Mouse (Mus musculus) hindbrain, embryonic 16.5 days (tissue): ENCODE measurements around the gene Tubgcp6. TPM values are rescaled to one million over a fixed set of nuclear protein-coding genes. Genes with fewer than 3 reads are reported as not detected.

ENCODE experiments used
- ATAC-seq: fragments of 200-750 bp; cut with Nextera tagmentation; 2 replicates; pipeline ENCODE4 v1.8.0; 2017; ENCODE audit warnings: moderate TSS enrichment, moderate library complexity
- H3K27ac ChIP-seq: fragments of 300-500 bp; sonication (generic); 2 replicates; pipeline ENCODE4 v1.5.1; 2014; ENCODE audit warnings: low read depth, mild to moderate bottlenecking, control low read depth, low read length, moderate library complexity
- H3K27me3 ChIP-seq: fragments of 300-500 bp; sonication (generic); replicated peaks from 2 replicates; pipeline ENCODE4 v1.6.1; 2014; ENCODE audit warnings: low read length; ENCODE audit not compliant: control insufficient read depth, insufficient read depth
- H3K36me3 ChIP-seq: fragments of 300-500 bp; sonication (generic); 2 replicates; pipeline ENCODE4 v1.6.1; 2014; ENCODE audit warnings: mild to moderate bottlenecking, low read length, moderate library complexity, mixed read lengths; ENCODE audit not compliant: control insufficient read depth, insufficient read depth
- H3K4me1 ChIP-seq: fragments of 300-500 bp; sonication (generic); 2 replicates; pipeline ENCODE4 v1.6.1; 2014; ENCODE audit warnings: low read depth, low read length; ENCODE audit not compliant: control insufficient read depth, insufficient read depth
- H3K4me2 ChIP-seq: fragments of 300-500 bp; sonication (generic); 2 replicates; pipeline ENCODE4 v1.6.1; 2014; ENCODE audit warnings: mild to moderate bottlenecking, low read length, control low read depth, moderate library complexity
- H3K4me3 ChIP-seq: fragments of 300-500 bp; sonication (generic); 2 replicates; pipeline ENCODE4 v1.5.1; 2014; ENCODE audit warnings: mild to moderate bottlenecking, low read length, control low read depth, moderate library complexity
- H3K9ac ChIP-seq: fragments of 300-500 bp; sonication (generic); 2 replicates; pipeline ENCODE4 v1.6.1; 2014; ENCODE audit warnings: low read depth, mild to moderate bottlenecking, control low read depth, low read length, moderate library complexity
- H3K9me3 ChIP-seq: fragments of 300-500 bp; sonication (generic); 2 replicates; pipeline ENCODE4 v1.6.1; 2014; ENCODE audit warnings: mild to moderate bottlenecking, low read length, moderate library complexity; ENCODE audit not compliant: control insufficient read depth
- WGBS: fragments of 180-500 bp; shearing (Covaris S2); extraction: QIAGEN DNeasy Blood & Tissue Kit; methylation state at CpG from one replicate; pipeline ENCODE4 v1.1.7; 2014; 5-methylcytosine and 5-hydroxymethylcytosine counted together
- polyA plus RNA-seq: library from polyadenylated mRNA; unstranded; fragments of >200 nt; fragmentation: Nextera tagmentation; extraction: Ambion mirVana; gene quantifications from 2 replicates; pipeline ENCODE4 v1.2.1, GENCODE M21; 2015

Gene Tubgcp6
- polyA plus RNA-seq, 1 experiment from 2014 or later: 15.2 TPM

DNA sequence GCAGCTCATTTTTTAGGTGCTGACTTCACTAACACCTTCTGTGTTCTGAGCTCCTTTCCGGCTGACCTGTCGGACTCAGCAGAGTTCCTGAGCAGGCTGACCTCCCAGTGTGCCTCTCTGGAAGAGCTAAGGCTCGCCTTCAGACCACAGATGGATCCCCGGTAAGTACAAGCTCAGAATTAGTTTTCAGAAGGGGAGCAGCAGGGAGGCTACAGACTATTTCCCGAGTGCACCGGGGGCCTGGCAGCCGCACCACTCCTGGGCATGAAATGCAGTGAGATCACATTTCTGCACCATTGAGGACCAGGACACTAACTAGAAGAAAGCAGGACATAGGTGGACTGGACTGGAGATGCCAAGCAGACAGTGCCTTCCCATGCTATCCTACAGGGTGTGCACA, 24.3 kb downstream of the Tubgcp6 start:
- no peak for ATAC-seq
- H3K9me3 ChIP-seq: no peaks in the 10 kb centered on the region
- H3K27ac ChIP-seq: no peak overlapping the region
- peaks cover 79% of the 10 kb centered on the region for H3K36me3 ChIP-seq
- H3K4me1 ChIP-seq: no peaks in the 10 kb centered on the region
- H3K4me2 ChIP-seq: no peak overlapping the region
- H3K4me3 ChIP-seq: no peak overlapping the region
- WGBS: 89% methylated on average over 7 of the region's 7 CpGs
- no peak overlapping the region for H3K9ac ChIP-seq
- H3K27me3 ChIP-seq: no peaks in the 10 kb centered on the region

DNA sequence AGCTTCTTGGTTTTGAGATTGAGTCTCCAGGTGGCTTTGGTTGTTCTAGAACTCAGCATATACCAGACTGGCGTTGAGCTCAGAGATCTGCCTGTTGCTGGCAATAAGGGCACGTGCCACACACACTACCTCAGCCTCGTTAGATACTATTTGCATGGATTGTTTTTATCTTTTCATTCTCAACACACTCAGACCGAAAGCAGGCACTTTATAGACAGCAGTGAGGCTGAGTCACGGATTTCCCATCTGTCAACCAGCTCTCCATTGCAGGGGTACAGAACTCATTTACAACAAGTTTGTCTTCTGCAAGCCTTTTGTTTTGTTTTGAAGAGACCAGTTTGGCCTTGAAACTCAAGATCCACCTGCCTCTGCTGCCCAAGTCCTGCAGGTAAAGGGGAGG, 25.5 kb downstream of the Tubgcp6 start:
- no peaks in the 10 kb centered on the region for H3K27me3 ChIP-seq
- H3K4me3 ChIP-seq: no peak overlapping the region
- H3K36me3 ChIP-seq: peaks cover 78% of the 10 kb centered on the region
- H3K9ac ChIP-seq: no peak overlapping the region
- no peak for ATAC-seq
- WGBS: 93% methylated on average over 5 of the region's 5 CpGs
- no peaks in the 10 kb centered on the region for H3K4me1 ChIP-seq
- H3K27ac ChIP-seq: no peak overlapping the region
- no peak overlapping the region for H3K4me2 ChIP-seq
- H3K9me3 ChIP-seq: no peaks in the 10 kb centered on the region

DNA sequence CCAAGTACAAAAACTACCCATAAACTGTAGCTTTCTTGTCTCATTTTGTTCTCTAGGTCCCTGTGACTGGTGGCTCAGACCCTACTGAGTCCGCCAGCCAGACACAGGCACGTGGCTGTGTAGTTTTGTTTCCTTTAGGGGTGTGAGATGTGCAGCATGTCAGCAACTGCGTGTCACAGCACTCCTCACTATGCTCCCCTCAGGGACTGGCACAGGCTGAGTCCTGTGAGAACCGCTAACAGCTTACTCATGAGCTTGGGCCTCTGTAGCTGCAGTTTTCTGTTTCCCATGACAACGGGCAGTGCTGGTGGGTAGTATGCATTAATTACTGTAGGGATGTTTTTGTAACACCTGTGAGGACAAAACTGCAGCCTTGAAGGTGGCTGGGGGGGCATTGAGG, 30.7 kb downstream of the Tubgcp6 start:
- 77% methylated on average over 5 of the region's 5 CpGs for WGBS
- Histone ChIP-seq H3K4me3 (no peak overlapping the region), H3K4me1 (peaks cover 15% of the 10 kb centered on the region), H3K27me3 (no peaks in the 10 kb centered on the region), H3K4me2 (no peak overlapping the region), H3K36me3 (peaks cover 36% of the 10 kb centered on the region), H3K27ac (no peak overlapping the region), H3K9me3 (no peaks in the 10 kb centered on the region), H3K9ac (no peak overlapping the region)
- no peak for ATAC-seq

DNA sequence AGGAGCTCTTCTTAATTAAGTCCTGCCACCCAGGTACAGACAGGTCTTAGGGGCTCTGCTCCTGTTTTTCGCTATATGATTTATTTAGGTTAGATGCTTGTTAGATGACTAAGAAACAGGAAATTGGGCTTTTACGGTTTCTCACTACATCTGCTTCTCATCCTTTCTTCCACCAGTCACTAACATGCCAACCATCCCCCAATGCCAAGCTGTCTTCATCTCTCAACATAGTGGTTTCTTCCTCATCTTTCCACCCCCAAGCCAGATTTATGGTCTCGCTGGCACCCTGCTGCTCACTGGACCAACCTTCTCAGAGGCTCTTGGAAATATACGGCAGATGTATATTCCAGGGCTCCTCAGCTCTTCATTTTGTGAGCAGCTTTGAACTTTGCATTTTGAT, 32.2 kb downstream of the Tubgcp6 start:
- Histone ChIP-seq H3K4me3 (no peak overlapping the region), H3K9me3 (no peaks in the 10 kb centered on the region), H3K4me2 (no peak overlapping the region), H3K4me1 (peaks cover 15% of the 10 kb centered on the region), H3K27me3 (no peaks in the 10 kb centered on the region), H3K27ac (no peak overlapping the region), H3K36me3 (peaks cover 36% of the 10 kb centered on the region), H3K9ac (no peak overlapping the region)
- no peak for ATAC-seq
- WGBS: 90% methylated on average over 4 of the region's 4 CpGs

DNA sequence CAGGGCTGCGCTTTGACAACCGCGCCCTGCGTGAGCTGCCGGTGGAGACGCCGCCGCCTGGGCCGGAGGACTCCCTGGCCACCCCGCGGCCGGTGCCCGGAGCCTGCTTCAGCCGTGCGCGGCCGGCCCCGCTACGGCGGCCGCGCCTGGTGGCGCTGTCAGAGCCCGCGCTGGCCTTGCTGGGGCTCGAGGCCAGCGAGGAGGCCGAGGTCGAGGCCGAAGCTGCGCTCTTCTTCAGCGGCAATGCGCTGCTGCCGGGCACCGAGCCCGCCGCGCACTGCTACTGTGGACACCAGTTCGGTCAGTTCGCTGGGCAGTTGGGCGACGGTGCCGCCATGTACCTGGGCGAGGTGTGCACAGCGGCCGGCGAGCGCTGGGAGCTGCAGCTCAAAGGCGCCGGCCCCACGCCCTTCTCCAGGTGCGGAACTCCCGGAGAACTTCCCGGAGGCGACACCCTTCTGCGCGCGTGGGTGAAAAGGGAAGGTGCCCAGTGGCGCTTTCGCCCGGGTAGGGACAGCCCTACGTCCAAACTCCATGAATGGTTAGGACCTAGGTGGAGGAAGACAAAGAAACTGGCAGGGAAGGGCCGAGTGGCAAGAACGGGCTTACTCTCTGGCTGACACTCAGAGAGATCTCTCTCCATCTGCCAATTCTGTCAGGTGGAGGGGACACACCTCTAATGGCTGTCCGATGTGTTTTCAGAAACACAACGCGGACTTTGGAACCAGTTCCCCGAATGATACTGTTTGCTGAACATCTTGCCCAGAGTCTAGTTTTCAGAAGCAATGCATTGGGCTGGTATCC, 33.5 kb downstream of the Tubgcp6 start:
- H3K9me3 ChIP-seq: no peaks in the 10 kb centered on the region
- H3K4me2 ChIP-seq: peak overlapping the region; percentile 96
- peaks cover 15% of the 10 kb centered on the region for H3K4me1 ChIP-seq
- H3K27me3 ChIP-seq: no peaks in the 10 kb centered on the region
- H3K9ac ChIP-seq: peak overlapping the region; percentile 95
- ATAC-seq: peak; percentile 74
- H3K4me3 ChIP-seq: peak overlapping the region; percentile 96
- WGBS: 7% methylated on average over 37 of the region's 68 CpGs
- H3K27ac ChIP-seq: peak overlapping the region; percentile 72
- peaks cover 36% of the 10 kb centered on the region for H3K36me3 ChIP-seq

DNA sequence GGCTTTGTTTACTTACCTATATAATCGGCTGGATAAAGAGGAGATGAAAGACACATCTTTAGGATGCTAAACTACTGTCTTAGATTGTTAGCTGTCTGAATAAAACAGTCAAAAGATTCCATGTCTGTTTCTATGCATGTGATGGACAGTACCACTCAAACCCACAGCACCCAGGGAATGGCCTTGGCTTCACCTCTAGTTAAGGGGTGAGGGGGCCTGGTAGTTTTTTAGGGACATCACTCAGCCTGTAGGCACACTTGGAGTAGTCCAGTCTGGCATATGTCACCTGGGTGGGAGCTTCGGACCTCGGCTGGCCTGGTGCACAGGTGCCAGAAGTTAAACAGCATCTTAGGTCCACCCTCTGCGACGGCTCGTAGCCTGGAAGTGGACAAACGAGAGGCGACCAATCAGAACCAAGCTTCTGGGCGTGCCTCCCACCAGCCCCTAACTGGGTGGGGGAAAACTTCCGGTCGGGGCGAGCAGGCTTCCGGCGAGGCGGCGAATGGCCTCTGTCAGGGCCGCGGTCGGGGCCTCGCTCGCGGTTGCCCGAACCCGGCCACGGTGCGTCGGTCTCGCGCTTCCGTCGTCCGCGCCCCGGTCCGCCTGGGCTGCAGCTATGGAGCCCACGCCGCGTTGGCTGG, 34.2 kb downstream of the Tubgcp6 start, which contains the start of gene Selenoo:
TSS of gene Selenoo (plus strand) at position 478 of the 641 bp plus-strand sequence.
- no peaks in the 10 kb centered on the region for H3K27me3 ChIP-seq
- peaks cover 35% of the 10 kb centered on the region for H3K36me3 ChIP-seq
- ATAC-seq: peak; percentile 95
- peak within 1 kb of the TSS; percentile 96 for H3K4me2 ChIP-seq
- peak within 1 kb of the TSS; percentile 72 for H3K27ac ChIP-seq
- peak within 1 kb of the TSS; percentile 96 for H3K4me3 ChIP-seq
- H3K4me1 ChIP-seq: peaks cover 15% of the 10 kb centered on the region
- H3K9me3 ChIP-seq: no peaks in the 10 kb centered on the region
- peak within 1 kb of the TSS; percentile 95 for H3K9ac ChIP-seq
- 2% methylated on average over 37 of the region's 38 CpGs for WGBS

DNA sequence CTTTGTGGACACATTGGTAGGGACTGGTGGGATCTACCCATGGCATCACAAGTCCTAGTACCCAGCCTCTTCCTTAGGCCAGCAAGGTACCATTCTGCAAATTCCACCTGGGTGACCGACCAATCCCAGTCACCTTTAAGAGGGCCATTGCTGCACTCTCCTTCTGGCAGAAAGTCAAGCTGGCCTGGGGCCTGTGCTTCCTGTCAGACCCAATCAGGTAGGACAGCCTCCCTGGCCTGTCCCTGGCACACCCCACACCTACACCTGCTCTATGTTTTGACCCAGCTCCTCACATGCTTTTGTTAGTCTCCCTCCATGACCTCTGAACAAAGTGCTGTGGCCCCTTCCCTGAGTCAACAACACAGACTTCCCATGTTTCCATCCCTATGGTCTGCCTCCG, 38.1 kb downstream of the Tubgcp6 start:
- H3K9me3 ChIP-seq: no peaks in the 10 kb centered on the region
- 98% methylated on average over 2 of the region's 2 CpGs for WGBS
- H3K9ac ChIP-seq: no peak overlapping the region
- H3K4me3 ChIP-seq: no peak overlapping the region
- no peak for ATAC-seq
- H3K27me3 ChIP-seq: no peaks in the 10 kb centered on the region
- H3K4me2 ChIP-seq: no peak overlapping the region
- peaks cover 5% of the 10 kb centered on the region for H3K4me1 ChIP-seq
- no peak overlapping the region for H3K27ac ChIP-seq
- H3K36me3 ChIP-seq: peaks cover 45% of the 10 kb centered on the region

DNA sequence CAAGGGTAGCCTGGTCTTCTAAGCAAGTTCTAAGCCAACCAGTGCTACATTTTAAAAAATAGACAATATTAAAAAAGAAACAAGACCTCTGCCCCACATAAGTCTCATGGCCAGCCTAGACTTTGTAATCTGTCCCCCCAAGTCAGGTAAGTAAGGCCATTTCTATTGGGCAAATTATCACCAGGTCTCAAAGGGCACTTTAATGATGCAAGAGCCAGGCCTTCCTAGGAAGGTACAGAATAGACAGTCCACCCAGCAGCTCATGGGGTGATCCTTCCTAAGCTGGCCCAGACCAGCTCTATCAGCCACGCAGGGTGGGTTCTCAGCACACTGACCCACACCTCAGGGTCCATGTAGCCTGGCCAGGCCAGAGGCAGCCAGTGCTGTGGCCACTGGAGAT, 39.0 kb downstream of the Tubgcp6 start:
- Histone ChIP-seq H3K9ac (no peak overlapping the region), H3K4me2 (no peak overlapping the region), H3K27ac (no peak overlapping the region), H3K36me3 (peaks cover 45% of the 10 kb centered on the region), H3K4me3 (no peak overlapping the region), H3K9me3 (no peaks in the 10 kb centered on the region), H3K27me3 (no peaks in the 10 kb centered on the region), H3K4me1 (peaks cover 5% of the 10 kb centered on the region)
- ATAC-seq: no peak
- 100% methylated on average over 1 of the region's 1 CpGs for WGBS

DNA sequence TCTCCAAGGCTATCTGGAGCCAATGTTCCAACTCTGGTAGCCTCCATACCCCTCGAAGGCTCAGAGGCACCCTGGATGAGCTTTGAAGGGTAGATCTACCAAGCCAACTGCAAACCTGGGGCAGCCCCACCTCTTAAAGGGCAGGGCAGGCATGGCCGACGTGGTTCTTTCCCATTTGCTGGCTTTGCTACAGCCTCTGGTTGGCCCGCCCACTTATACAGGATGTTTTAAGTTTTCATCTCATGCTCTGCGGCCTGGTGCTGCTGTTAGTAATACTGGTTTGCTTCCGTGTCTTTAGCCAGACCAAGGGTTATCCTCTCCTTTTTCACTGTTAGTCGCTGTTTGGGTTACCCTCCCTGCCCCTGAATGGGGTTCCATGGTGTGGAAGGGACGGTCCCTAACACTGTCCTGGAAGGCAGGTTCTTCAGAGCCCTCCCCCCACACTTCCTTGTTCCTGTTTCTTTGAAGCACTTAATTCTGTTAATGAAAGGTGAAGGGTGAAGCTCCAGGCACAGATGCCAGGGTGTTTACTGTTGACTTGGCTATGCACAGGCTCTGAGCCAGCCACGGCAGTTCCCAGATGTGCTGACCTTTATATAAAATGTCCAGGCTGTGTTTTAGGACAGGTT, 44.6 kb downstream of the Tubgcp6 start:
- 70% methylated on average over 9 of the region's 9 CpGs for WGBS
- Histone ChIP-seq H3K4me3 (no peak overlapping the region), H3K27me3 (no peaks in the 10 kb centered on the region), H3K27ac (no peak overlapping the region), H3K4me2 (peak overlapping the region; percentile 65), H3K36me3 (peaks cover 15% of the 10 kb centered on the region), H3K9me3 (no peaks in the 10 kb centered on the region), H3K9ac (peak overlapping the region; percentile 96), H3K4me1 (peaks cover 28% of the 10 kb centered on the region)
- ATAC-seq: no peak
